In genomic region chr6:14899021-14899610, GRCm38 (mm10) we compare ENCODE assay signal across 8 mouse cellular contexts. TPM values are rescaled to one million over a fixed set of nuclear protein-coding genes. Genes with fewer than 3 reads are reported as not detected.
A peak's percentile ranks its signal among the peaks of the same experiment; 100 is the strongest.
DNase-seq lines count a peak whose midpoint lies in the region; ATAC-seq lines count a peak whose summit lies in the region.

No protein-coding gene starts in this region.

- intact Hi-C loops in heart, postnatal 10 days (cut with DNase I), result loop anchor here (5.0 kb wide), 2 partner anchors 518 to 1898 kb away; no protein-coding TSS in a partner anchor

- H3K27ac ChIP-seq in lung, embryonic 16.5 days (ENCODE audit: low read length), result peak overlapping the region; percentile 99

- H3K4me3 ChIP-seq in lung, embryonic 16.5 days (ENCODE audit: low read length), result peak overlapping the region; percentile 85

- DNase-seq in ovary, postnatal 36 days (ENCODE audit: low spot score), result peak; percentile 16
- no peak for DNase-seq in ovary, postnatal 10 days (ENCODE audit: low spot score)
- DNase-seq in heart, postnatal 10 days, result peak; percentile 10 to 21
- DNase-seq in spleen, adult 18-20 months, result no peak
- no peak for DNase-seq in kidney, postnatal 14 days
- DNase-seq in adrenal gland, adult 2 months, result no peak
- DNase-seq in adrenal gland, postnatal 14 days, result no peak

- no peaks in the 10 kb centered on the region for H3K27me3 ChIP-seq in lung, embryonic 16.5 days (ENCODE audit: control insufficient read depth, insufficient read depth, low read depth, low read length)

- ATAC-seq in lung, embryonic 16.5 days (ENCODE audit: low read depth), result no peak

- H3K4me2 ChIP-seq in lung, embryonic 16.5 days (ENCODE audit: low read depth, low read length), result peak overlapping the region; percentile 86

- no peaks in the 10 kb centered on the region for H3K36me3 ChIP-seq in lung, embryonic 16.5 days (ENCODE audit: control insufficient read depth, insufficient read depth, low read length)

- H3K4me1 ChIP-seq in lung, embryonic 16.5 days (replicated peaks; ENCODE audit: control insufficient read depth, insufficient read depth, low read length), result peaks cover 17% of the 10 kb centered on the region; the same call in 1 of the 2 replicates

- WGBS in lung, embryonic 16.5 days, result 16% methylated on average over 19 of the region's 19 CpGs

- H3K9ac ChIP-seq in lung, embryonic 16.5 days (ENCODE audit: low read length), result peak overlapping the region; percentile 92

- no peaks in the 10 kb centered on the region for H3K9me3 ChIP-seq in lung, embryonic 16.5 days (ENCODE audit: control insufficient read depth, low read length)

RNA-seq across cellular contexts. Expression of gene Foxp2, which starts 2.0 kb away (rescaled TPM):
- total RNA-seq in heart, postnatal 10 days (2021), result 1 to 10 TPM; 3.3 TPM
- polyA plus RNA-seq in lung, embryonic 16.5 days (2015; fragmentation: Nextera tagmentation; extraction: Ambion mirVana), result 94.7 and 106 TPM in 2 replicates
- 1 to 10 TPM; 4.9 to 6.0 TPM for total RNA-seq in adrenal gland, adult 2 months (2021)
- 2.4 and 2.9 TPM in 2 replicates for polyA plus RNA-seq in adrenal gland, adult 2 months (2012; rRNA removed)
- total RNA-seq in adrenal gland, postnatal 14 days (2021), result 5.1 and 6.0 TPM in 2 replicates

Comparison
In these comparisons a context has a peak if more than half of its experiments do, and no peak if none do; other contexts are left out.
1. DNase-seq: peak in ovary, postnatal 36 days (single experiment) and heart, postnatal 10 days (2 of 2); none in ovary, postnatal 10 days (single experiment), spleen, adult 18-20 months (0 of 2), kidney, postnatal 14 days (single experiment), adrenal gland, adult 2 months (single experiment) and adrenal gland, postnatal 14 days (single experiment).